Mouse (Mus musculus) midbrain, embryonic 14.5 days (tissue): Measurements from ENCODE around the gene Gm11127. TPM values are rescaled to one million over a fixed set of nuclear protein-coding genes. Genes with fewer than 3 reads are reported as not detected.
A peak's percentile ranks its signal among the peaks of the same experiment; 100 is the strongest.
"Not testable (repeated sequence)": the region's sequence is repeated elsewhere in the genome, so short reads cannot be mapped to it uniquely, and the experiment has no call there.

Experiments
- ATAC-seq: fragments of 200-750 bp; cut with Nextera tagmentation; 2 replicates; pipeline ENCODE4 v1.8.0; 2017; ENCODE audit warnings: moderate number of reproducible peaks, moderate library complexity; ENCODE audit not compliant: low FRiP score, low TSS enrichment
- DNase-seq: peaks from one replicate; pipeline ENCODE4 v3.0.0-alpha.2; 2015
- H3K27ac ChIP-seq: fragments of 300-500 bp; sonication (generic); replicated peaks from 2 replicates; pipeline ENCODE4 v1.5.1; 2014; ENCODE audit warnings: mild to moderate bottlenecking, low read depth, low read length, moderate library complexity
- H3K27me3 ChIP-seq: fragments of 300-500 bp; sonication (generic); 2 replicates; pipeline ENCODE4 v1.6.1; 2014; ENCODE audit warnings: low read length, control low read depth, mixed read lengths; ENCODE audit not compliant: control insufficient read depth, insufficient read depth
- H3K36me3 ChIP-seq: fragments of 300-500 bp; sonication (generic); 2 replicates; pipeline ENCODE4 v1.6.1; 2014; ENCODE audit warnings: low read length, control low read depth; ENCODE audit not compliant: control insufficient read depth, insufficient read depth
- H3K4me1 ChIP-seq: fragments of 300-500 bp; sonication (generic); 2 replicates; pipeline ENCODE4 v1.6.1; 2014; ENCODE audit warnings: mild to moderate bottlenecking, antibody characterized with exemption, low read length, control low read depth; ENCODE audit not compliant: control insufficient read depth, insufficient read depth
- H3K4me2 ChIP-seq: fragments of 300-500 bp; sonication (generic); 2 replicates; pipeline ENCODE4 v1.6.1; 2014; ENCODE audit warnings: mild to moderate bottlenecking, low read length, moderate library complexity
- H3K4me3 ChIP-seq: fragments of 300-500 bp; sonication (generic); replicated peaks from 2 replicates; pipeline ENCODE4 v1.5.1; 2014; ENCODE audit warnings: low read depth, low read length
- H3K9ac ChIP-seq: fragments of 300-500 bp; sonication (generic); replicated peaks from 2 replicates; pipeline ENCODE4 v1.6.1; 2014; ENCODE audit warnings: mild to moderate bottlenecking, low read length, moderate library complexity
- H3K9me3 ChIP-seq: fragments of 300-500 bp; sonication (generic); 2 replicates; pipeline ENCODE4 v1.6.1; 2016; ENCODE audit warnings: low read length, control low read depth, mixed read lengths; ENCODE audit not compliant: control insufficient read depth
- WGBS: fragments of 180-500 bp; shearing (Covaris S2); extraction: QIAGEN DNeasy Blood & Tissue Kit; methylation state at CpG from one replicate; pipeline ENCODE4 v1.1.7; 2014; 5-methylcytosine and 5-hydroxymethylcytosine counted together
- polyA plus RNA-seq: library from polyadenylated mRNA; unstranded; fragments of >200 nt; fragmentation: Nextera tagmentation; extraction: Ambion mirVana; gene quantifications from 2 replicates; pipeline ENCODE4 v1.2.1, GENCODE M21; 2014

Gene Gm11127
- polyA plus RNA-seq, 1 experiment from 2014 or later = not detected

GRCm38 (mm10) chr17:36082519-36083232 is 24.5 kb upstream of the Gm11127 start:
- DNase-seq, H3K9me3 ChIP-seq, H3K27ac ChIP-seq, H3K27me3 ChIP-seq, H3K9ac ChIP-seq, H3K36me3 ChIP-seq, H3K4me1 ChIP-seq, ATAC-seq: not testable (repeated sequence)
- peak overlapping the region; percentile 49 for H3K4me3 ChIP-seq
- peak overlapping the region; percentile 97 for H3K4me2 ChIP-seq
- WGBS = 27% methylated on average over 6 of the region's 6 CpGs

GRCm38 (mm10) chr17:36081901-36082300 is 23.7 kb upstream of the Gm11127 start:
- H3K27me3 ChIP-seq, DNase-seq, H3K4me2 ChIP-seq, H3K9me3 ChIP-seq, H3K36me3 ChIP-seq, H3K9ac ChIP-seq, ATAC-seq, H3K27ac ChIP-seq, H3K4me1 ChIP-seq, H3K4me3 ChIP-seq: not testable (repeated sequence)

GRCm38 (mm10) chr17:36060829-36061228 is 2.7 kb upstream of the Gm11127 start:
- no peak overlapping the region for H3K4me3 ChIP-seq
- no peak overlapping the region for H3K27ac ChIP-seq
- no peaks in the 10 kb centered on the region for H3K4me1 ChIP-seq
- H3K27me3 ChIP-seq = no peaks in the 10 kb centered on the region
- no peaks in the 10 kb centered on the region for H3K36me3 ChIP-seq
- 22% methylated on average over 2 of the region's 2 CpGs for WGBS
- no peaks in the 10 kb centered on the region for H3K9me3 ChIP-seq
- no peak overlapping the region for H3K4me2 ChIP-seq
- ATAC-seq = no peak
- H3K9ac ChIP-seq = no peak overlapping the region
- DNase-seq = peak; percentile 88

GRCm38 (mm10) chr17:36057927-36058326 is 244 bp downstream of the Gm11127 start:
- ATAC-seq, H3K27ac ChIP-seq, DNase-seq, H3K4me1 ChIP-seq, H3K9me3 ChIP-seq, H3K9ac ChIP-seq, H3K27me3 ChIP-seq, H3K36me3 ChIP-seq, H3K4me2 ChIP-seq, H3K4me3 ChIP-seq: not testable (repeated sequence)
- WGBS = 90% methylated on average over 24 of the region's 25 CpGs

GRCm38 (mm10) chr17:36043286-36043685 is 14.9 kb downstream of the Gm11127 start:
- ATAC-seq = no peak
- no peak for DNase-seq
- no peaks in the 10 kb centered on the region for H3K36me3 ChIP-seq
- no peak overlapping the region for H3K4me3 ChIP-seq
- H3K27me3 ChIP-seq = no peaks in the 10 kb centered on the region
- H3K9me3 ChIP-seq = no peaks in the 10 kb centered on the region
- peak overlapping the region; percentile 60 for H3K4me2 ChIP-seq
- 84% methylated on average over 3 of the region's 3 CpGs for WGBS
- no peak overlapping the region for H3K9ac ChIP-seq
- no peak overlapping the region for H3K27ac ChIP-seq
- H3K4me1 ChIP-seq = no peaks in the 10 kb centered on the region

- not testable (repeated sequence) for H3K27me3 ChIP-seq, H3K9ac ChIP-seq, H3K4me1 ChIP-seq, H3K27ac ChIP-seq, H3K9me3 ChIP-seq, H3K36me3 ChIP-seq
- peak within 1 kb of the TSS; percentile 60 for H3K4me2 ChIP-seq
- ATAC-seq = peak; percentile 81
- WGBS = 1% methylated on average over 12 of the region's 12 CpGs
- peak within 1 kb of the TSS; percentile 29 for H3K4me3 ChIP-seq
- DNase-seq = peak; percentile 86
Measured at GRCm38 (mm10) chr17:36042610-36043169, 15.5 kb downstream of the Gm11127 start, which contains the start of the genes H2-T22 and Gm6034. H2-T22 (minus strand) TSS chr17:36042747. Gm6034 (plus strand) TSS chr17:36042961.

GRCm38 (mm10) chr17:36042055-36042454 is 16.1 kb downstream of the Gm11127 start:
- H3K27ac ChIP-seq, H3K36me3 ChIP-seq, H3K9ac ChIP-seq, H3K27me3 ChIP-seq, DNase-seq, H3K4me1 ChIP-seq, H3K9me3 ChIP-seq: not testable (repeated sequence)
- 1% methylated on average over 19 of the region's 19 CpGs for WGBS
- peak; percentile 62 for ATAC-seq
- Histone ChIP-seq H3K4me2 (peak overlapping the region; percentile 60), H3K4me3 (peak overlapping the region; percentile 29)

- not testable (repeated sequence) for H3K4me3 ChIP-seq, DNase-seq
Measured at GRCm38 (mm10) chr17:36040604-36041003, 17.6 kb downstream of the Gm11127 start.

GRCm38 (mm10) chr17:36036126-36036525 is 22.0 kb downstream of the Gm11127 start:
- not testable (repeated sequence) for H3K9me3 ChIP-seq, H3K4me2 ChIP-seq, H3K27me3 ChIP-seq, H3K4me3 ChIP-seq, DNase-seq, ATAC-seq, H3K36me3 ChIP-seq, H3K9ac ChIP-seq, H3K27ac ChIP-seq, H3K4me1 ChIP-seq
- WGBS = 89% methylated on average over 13 of the region's 13 CpGs

More at GRCm38 (mm10) chr17:36040604-36041003, 17.6 kb downstream of the Gm11127 start:
- not testable (repeated sequence) for ATAC-seq, H3K4me2 ChIP-seq, H3K36me3 ChIP-seq, H3K9me3 ChIP-seq, H3K27ac ChIP-seq, H3K9ac ChIP-seq, H3K27me3 ChIP-seq, H3K4me1 ChIP-seq
- 87% methylated on average over 2 of the region's 2 CpGs for WGBS
